Mouse (Mus musculus) olfactory bulb, adult 2 months (tissue): Measurements from ENCODE around the gene Acadm.

Experiments used
- CTCF ChIP-seq: fragments of 200-500 bp; IDR thresholded peaks from 2 replicates; pipeline ENCODE4 v1.5.1; 2012; ENCODE audit warnings: low read depth, mild to moderate bottlenecking, low read length, moderate library complexity; ENCODE audit not compliant: insufficient read depth
- POLR2A ChIP-seq: fragments of 200-500 bp; IDR thresholded peaks from 2 replicates; pipeline ENCODE4 v1.6.1; 2012; ENCODE audit warnings: mild to moderate bottlenecking, low read depth, low read length, moderate library complexity; ENCODE audit not compliant: insufficient read depth

- TF ChIP-seq POLR2A (no peak), CTCF (no peak)
Measured at GRCm38 (mm10) chr3:153917200-153917599, 27.2 kb downstream of the Acadm start.
